Mouse (Mus musculus): ENCODE measurements around the gene Clca3b. TPM values are rescaled to one million over a fixed set of nuclear protein-coding genes. Genes with fewer than 3 reads are reported as not detected.
"Not testable (repeated sequence)": the region's sequence is repeated elsewhere in the genome, so short reads cannot be mapped to it uniquely, and the experiment has no call there.

Gene Clca3b
- total RNA-seq (2021): not detected
- 0.06 TPM in 1 of 2 replicates, not detected in the other for polyA plus RNA-seq (2012; rRNA removed)
- long read RNA-seq: 0 reads

DNA sequence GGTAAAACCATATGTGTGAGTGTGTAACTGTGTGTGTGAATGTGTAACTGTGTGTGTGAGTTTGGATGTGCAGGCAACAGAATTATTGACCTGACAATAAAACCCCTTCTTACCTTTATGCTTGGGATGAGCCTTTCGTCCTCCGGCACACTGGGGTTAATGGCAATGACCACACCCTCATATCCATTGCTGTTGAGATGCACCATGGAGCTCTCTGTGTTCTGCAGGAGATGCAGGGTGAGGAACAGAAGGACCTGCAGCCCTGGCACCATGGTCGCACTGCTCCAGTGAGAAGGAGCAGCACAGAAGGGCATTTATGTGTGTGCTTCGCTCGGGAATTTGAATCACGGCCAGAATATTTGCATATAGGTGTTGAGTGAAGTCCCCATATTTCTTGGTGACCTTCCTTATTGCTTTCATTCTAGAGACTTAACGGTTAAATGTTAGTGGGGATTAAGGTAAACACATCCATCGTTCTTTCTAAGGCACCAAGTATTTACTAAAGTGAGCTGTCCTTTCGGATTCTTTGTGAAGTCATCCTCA lies at the start of gene Clca3b:
Gene Clca3b, minus strand, starts transcription at position 344 of the 543 bp plus-strand sequence.
- WGBS: 84% methylated on average over 9 of the region's 9 CpGs
- intact Hi-C loops (cut with DNase I); DNase-seq; H3K27ac ChIP-seq; H3K79me2 ChIP-seq (replicated peaks; ENCODE audit: control insufficient read depth, insufficient read depth, low read length); H3K27me3 ChIP-seq (ENCODE audit: control insufficient read depth, insufficient read depth, low read length); H3K4me1 ChIP-seq (ENCODE audit: control insufficient read depth, insufficient read depth, low read length); H3K4me3 ChIP-seq; H3K9ac ChIP-seq (ENCODE audit: low read depth, low read length); H3K36me3 ChIP-seq (ENCODE audit: control insufficient read depth, insufficient read depth, low read length): not testable (repeated sequence)

DNA sequence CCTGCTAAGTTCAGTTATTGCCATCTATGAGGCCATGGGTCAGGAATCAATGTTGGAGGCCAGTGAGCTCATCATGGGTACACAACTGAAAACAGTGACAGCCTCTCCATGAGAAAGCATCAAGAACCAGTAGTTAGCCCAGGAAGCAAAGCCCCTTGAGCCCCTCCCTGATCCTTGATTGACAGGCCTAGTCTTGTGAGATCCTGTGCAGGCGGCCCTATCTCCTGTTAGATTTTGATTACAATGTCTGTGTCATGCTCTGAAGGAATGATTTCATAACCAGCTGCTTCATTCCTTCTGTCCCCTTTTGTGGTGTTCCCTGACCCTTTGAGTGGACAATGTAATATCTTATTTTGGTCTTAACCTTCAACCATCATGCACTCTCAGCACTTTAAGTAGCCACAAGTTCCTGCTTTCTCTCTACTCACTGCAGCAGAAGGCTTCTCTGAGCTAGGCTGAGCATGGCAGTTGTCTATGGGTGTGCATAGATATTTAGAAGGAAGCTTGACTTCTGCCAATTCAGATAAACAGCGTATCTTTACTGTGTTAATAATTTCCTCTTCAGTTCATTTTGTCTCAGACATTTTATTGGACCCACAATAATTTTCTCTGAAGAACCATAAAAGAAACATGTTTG lies 48.0 kb upstream of the Clca3b start:
- Histone ChIP-seq H3K27ac (no peak overlapping the region), H3K79me2 (replicated peaks; ENCODE audit: control insufficient read depth, insufficient read depth, low read length) (no peaks in the 10 kb centered on the region), H3K4me3 (no peak overlapping the region), H3K36me3 (ENCODE audit: control insufficient read depth, insufficient read depth, low read length) (no peaks in the 10 kb centered on the region), H3K27me3 (ENCODE audit: control insufficient read depth, insufficient read depth, low read length) (no peaks in the 10 kb centered on the region), H3K4me1 (ENCODE audit: control insufficient read depth, insufficient read depth, low read length) (no peaks in the 10 kb centered on the region), H3K9ac (ENCODE audit: low read depth, low read length) (no peak overlapping the region)
- TF ChIP-seq CTCF (IDR thresholded peaks at IDR 0.05) (no peak), POLR2A (IDR thresholded peaks at IDR 0.05; ENCODE audit: insufficient read depth, low read depth, low read length) (no peak), EP300 (IDR thresholded peaks at IDR 0.05; ENCODE audit: insufficient read depth, low read depth, low read length) (no peak)
- DNase-seq: no peak
- WGBS: 63% methylated on average over 2 of the region's 2 CpGs
- intact Hi-C loops (cut with DNase I): no loop called here

DNA sequence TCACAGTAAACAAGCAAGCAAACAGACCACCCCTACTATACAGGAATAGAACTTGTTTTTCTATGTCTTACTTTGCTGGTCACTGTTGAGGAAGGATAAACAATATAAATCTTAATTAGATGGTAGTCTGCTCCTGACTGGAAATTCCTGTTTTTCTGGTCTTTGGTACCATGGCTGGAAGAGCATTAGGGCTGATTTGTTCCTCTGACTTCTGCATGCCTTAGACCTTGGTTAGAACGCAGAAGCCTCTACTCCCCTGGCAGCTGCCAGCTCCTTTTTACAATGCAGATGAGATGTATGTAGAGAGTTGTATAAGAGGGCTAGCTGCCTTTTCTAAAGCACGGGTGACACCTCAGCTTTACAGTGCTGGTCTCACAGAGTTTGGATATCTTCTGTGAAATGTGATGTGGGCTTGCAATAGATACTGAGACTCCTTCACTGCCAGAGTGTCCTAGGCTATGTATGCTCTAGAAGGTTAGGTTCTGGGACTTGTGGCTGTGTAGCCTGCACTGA lies 41.1 kb upstream of the Clca3b start:
- DNase-seq: no peak
- H3K27me3 ChIP-seq (ENCODE audit: control insufficient read depth, insufficient read depth, low read length): no peaks in the 10 kb centered on the region
- intact Hi-C loops (cut with DNase I): no loop called here
- no peaks in the 10 kb centered on the region for H3K79me2 ChIP-seq (replicated peaks; ENCODE audit: control insufficient read depth, insufficient read depth, low read length)
- TF ChIP-seq CTCF (IDR thresholded peaks at IDR 0.05) (no peak), EP300 (IDR thresholded peaks at IDR 0.05; ENCODE audit: insufficient read depth, low read depth, low read length) (no peak), POLR2A (IDR thresholded peaks at IDR 0.05; ENCODE audit: insufficient read depth, low read depth, low read length) (no peak)
- H3K36me3 ChIP-seq (ENCODE audit: control insufficient read depth, insufficient read depth, low read length): no peaks in the 10 kb centered on the region
- H3K4me1 ChIP-seq (ENCODE audit: control insufficient read depth, insufficient read depth, low read length): no peaks in the 10 kb centered on the region
- 45% methylated on average over 2 of the region's 2 CpGs for WGBS
- H3K4me3 ChIP-seq: no peak overlapping the region
- H3K9ac ChIP-seq (ENCODE audit: low read depth, low read length): no peak overlapping the region
- no peak overlapping the region for H3K27ac ChIP-seq

DNA sequence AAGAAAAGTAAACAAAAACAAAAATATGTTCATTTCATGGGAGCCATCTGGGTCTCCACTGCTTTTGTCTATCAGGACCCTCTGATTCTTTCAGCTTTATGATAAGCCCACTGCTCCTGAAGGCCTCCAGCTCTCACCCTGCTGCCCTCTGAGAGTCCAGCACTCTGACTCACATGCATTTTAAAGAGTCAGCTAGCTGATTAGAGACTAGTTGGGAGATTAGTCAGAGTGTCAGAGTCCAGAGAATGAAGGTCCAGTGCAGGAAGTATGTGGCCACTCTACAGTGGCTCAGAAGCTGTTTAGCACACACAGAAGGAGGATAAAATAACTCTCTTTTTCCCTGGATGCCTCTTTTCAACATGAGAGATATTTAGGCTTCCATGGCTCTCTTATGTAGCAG lies 37.8 kb upstream of the Clca3b start:
- no peaks in the 10 kb centered on the region for H3K4me1 ChIP-seq (ENCODE audit: control insufficient read depth, insufficient read depth, low read length)
- intact Hi-C loops (cut with DNase I): no loop called here
- H3K27me3 ChIP-seq (ENCODE audit: control insufficient read depth, insufficient read depth, low read length): no peaks in the 10 kb centered on the region
- no peak overlapping the region for H3K9ac ChIP-seq (ENCODE audit: low read depth, low read length)
- TF ChIP-seq EP300 (IDR thresholded peaks at IDR 0.05; ENCODE audit: insufficient read depth, low read depth, low read length) (no peak), CTCF (IDR thresholded peaks at IDR 0.05) (no peak), POLR2A (IDR thresholded peaks at IDR 0.05; ENCODE audit: insufficient read depth, low read depth, low read length) (no peak)
- no peak overlapping the region for H3K27ac ChIP-seq
- H3K4me3 ChIP-seq: no peak overlapping the region
- no peak for DNase-seq
- H3K36me3 ChIP-seq (ENCODE audit: control insufficient read depth, insufficient read depth, low read length): no peaks in the 10 kb centered on the region
- H3K79me2 ChIP-seq (replicated peaks; ENCODE audit: control insufficient read depth, insufficient read depth, low read length): no peaks in the 10 kb centered on the region

DNA sequence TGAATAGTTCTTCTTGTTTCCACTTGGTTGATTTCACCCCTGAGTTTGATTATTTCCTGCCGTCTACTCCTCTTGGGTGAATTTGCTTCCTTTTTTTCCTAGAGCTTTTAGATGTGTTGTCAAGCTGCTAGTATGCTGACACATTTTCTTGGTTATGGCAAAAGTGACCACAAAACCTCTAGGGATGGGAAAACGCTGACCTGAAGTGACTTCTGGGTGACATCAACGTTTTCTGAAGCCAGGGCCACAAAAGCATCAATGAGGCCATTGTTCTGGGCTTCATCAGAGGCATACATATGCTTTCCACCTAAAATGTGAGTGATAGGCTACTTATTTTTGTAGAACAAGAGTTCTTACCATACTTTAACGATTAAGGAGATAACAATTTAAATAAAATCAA lies 22.9 kb upstream of the Clca3b start:
- DNase-seq; H3K4me3 ChIP-seq; H3K79me2 ChIP-seq (replicated peaks; ENCODE audit: control insufficient read depth, insufficient read depth, low read length); H3K4me1 ChIP-seq (ENCODE audit: control insufficient read depth, insufficient read depth, low read length); H3K27me3 ChIP-seq (ENCODE audit: control insufficient read depth, insufficient read depth, low read length); H3K36me3 ChIP-seq (ENCODE audit: control insufficient read depth, insufficient read depth, low read length); H3K27ac ChIP-seq; H3K9ac ChIP-seq (ENCODE audit: low read depth, low read length); intact Hi-C loops (cut with DNase I): not testable (repeated sequence)
- 43% methylated on average over 4 of the region's 4 CpGs for WGBS

DNA sequence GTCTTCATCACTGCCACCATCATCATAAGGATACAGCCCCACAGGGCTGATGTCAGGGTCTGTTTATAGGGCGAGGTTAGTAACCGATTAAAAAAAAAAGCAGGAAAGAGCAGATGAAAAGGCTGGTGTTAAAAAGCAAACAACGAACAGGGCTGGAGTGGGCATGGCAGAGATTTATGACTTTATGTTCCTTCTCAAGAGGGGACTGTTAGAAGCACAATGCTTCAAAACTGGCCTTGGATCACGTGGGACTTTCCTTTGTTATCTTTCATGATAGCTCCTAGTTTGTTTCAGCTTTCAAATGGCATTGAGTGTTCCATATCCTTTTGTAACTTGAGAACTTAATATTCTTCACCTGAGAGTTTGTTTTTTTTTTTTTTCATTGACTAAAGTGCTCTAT lies 427 bp upstream of the Clca3b start:
- no peaks in the 10 kb centered on the region for H3K4me1 ChIP-seq (ENCODE audit: control insufficient read depth, insufficient read depth, low read length)
- H3K4me3 ChIP-seq: no peak overlapping the region
- 51% methylated on average over 4 of the region's 4 CpGs for WGBS
- H3K27ac ChIP-seq: no peak overlapping the region
- H3K9ac ChIP-seq (ENCODE audit: low read depth, low read length): no peak overlapping the region
- no peaks in the 10 kb centered on the region for H3K79me2 ChIP-seq (replicated peaks; ENCODE audit: control insufficient read depth, insufficient read depth, low read length)
- intact Hi-C loops (cut with DNase I): no loop called here
- H3K27me3 ChIP-seq (ENCODE audit: control insufficient read depth, insufficient read depth, low read length): no peaks in the 10 kb centered on the region
- TF ChIP-seq POLR2A (IDR thresholded peaks at IDR 0.05; ENCODE audit: insufficient read depth, low read depth, low read length) (no peak), EP300 (IDR thresholded peaks at IDR 0.05; ENCODE audit: insufficient read depth, low read depth, low read length) (no peak), CTCF (IDR thresholded peaks at IDR 0.05) (no peak)
- H3K36me3 ChIP-seq (ENCODE audit: control insufficient read depth, insufficient read depth, low read length): no peaks in the 10 kb centered on the region
- no peak for DNase-seq
